Mouse (Mus musculus) embryonic facial prominence, embryonic 11.5 days (tissue): Measurements from ENCODE around the gene Trim67. TPM values are rescaled to one million over a fixed set of nuclear protein-coding genes. Genes with fewer than 3 reads are reported as not detected.

Source experiments
- ATAC-seq: fragments of 200-750 bp; cut with Nextera tagmentation; replicated peaks from 2 replicates; pipeline ENCODE4 v1.8.0; 2017; ENCODE audit warnings: low read depth; ENCODE audit not compliant: insufficient number of reproducible peaks, low FRiP score, low TSS enrichment
- DNase-seq: peaks from one replicate; pipeline ENCODE4 v3.0.0-alpha.2; 2015; ENCODE audit warnings: low spot score
- H3K27ac ChIP-seq: fragments of 300-500 bp; sonication (generic); replicated peaks from 2 replicates; pipeline ENCODE4 v1.5.1; 2014; ENCODE audit warnings: mild to moderate bottlenecking, low read depth, low read length, control low read depth
- H3K27me3 ChIP-seq: fragments of 300-500 bp; sonication (generic); 2 replicates; pipeline ENCODE4 v1.6.1; 2014; ENCODE audit warnings: mild to moderate bottlenecking, low read length, moderate library complexity, mixed read lengths; ENCODE audit not compliant: control insufficient read depth, insufficient read depth
- H3K36me3 ChIP-seq: fragments of 300-500 bp; sonication (generic); replicated peaks from 2 replicates; pipeline ENCODE4 v1.6.1; 2014; ENCODE audit warnings: low read depth, mild to moderate bottlenecking, low read length, moderate library complexity, mixed read lengths; ENCODE audit not compliant: control insufficient read depth, insufficient read depth
- H3K4me1 ChIP-seq: fragments of 300-500 bp; sonication (generic); 2 replicates; pipeline ENCODE4 v1.6.1; 2014; ENCODE audit warnings: low read length, mixed read lengths; ENCODE audit not compliant: control insufficient read depth, insufficient read depth
- H3K4me2 ChIP-seq: fragments of 300-500 bp; sonication (generic); 2 replicates; pipeline ENCODE4 v1.6.1; 2014; ENCODE audit warnings: low read depth, mild to moderate bottlenecking, control low read depth, low read length, moderate library complexity
- H3K4me3 ChIP-seq: fragments of 300-500 bp; sonication (generic); 2 replicates; pipeline ENCODE4 v1.5.1; 2014; ENCODE audit warnings: low read depth, low read length, control low read depth
- H3K9ac ChIP-seq: fragments of 300-500 bp; sonication (generic); replicated peaks from 2 replicates; pipeline ENCODE4 v1.6.1; 2014; ENCODE audit warnings: mild to moderate bottlenecking, control low read depth, low read length
- H3K9me3 ChIP-seq: fragments of 300-500 bp; sonication (generic); replicated peaks from 2 replicates; pipeline ENCODE4 v1.6.1; 2016; ENCODE audit warnings: mild to moderate bottlenecking, low read length, inconsistent platforms, mixed read lengths; ENCODE audit not compliant: control insufficient read depth
- WGBS: fragments of 180-500 bp; shearing (Covaris S2); extraction: QIAGEN DNeasy Blood & Tissue Kit; methylation state at CpG from one replicate; pipeline ENCODE4 v1.1.7; 2014; 5-methylcytosine and 5-hydroxymethylcytosine counted together
- polyA plus RNA-seq: library from polyadenylated mRNA; unstranded; fragments of >200 nt; fragmentation: Nextera tagmentation; extraction: Ambion mirVana; gene quantifications from 2 replicates; pipeline ENCODE4 v1.2.1, GENCODE M21; 2014

Gene Trim67
- polyA plus RNA-seq, 1 experiment from 2014 or later: 1.2 TPM

DNA sequence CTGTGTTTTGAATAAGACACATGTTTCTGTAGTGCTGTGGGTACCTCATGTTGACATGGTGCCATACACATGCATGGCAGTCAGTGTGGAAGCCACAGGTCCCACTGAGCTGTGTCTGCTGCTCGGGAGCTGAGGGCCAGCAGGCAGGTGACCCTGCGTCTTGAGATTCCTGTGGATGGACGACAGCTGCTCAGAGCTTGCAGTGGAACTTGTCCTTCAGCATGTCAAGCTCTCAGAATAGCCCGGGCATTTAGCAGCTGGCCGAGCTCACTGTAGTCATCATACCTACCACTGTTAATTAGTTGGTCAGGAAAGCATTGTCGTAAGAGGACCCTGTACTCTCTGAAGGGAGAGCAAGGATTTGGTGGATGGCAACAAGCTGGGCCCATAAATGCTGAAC lies 76.8 kb downstream of the Trim67 start:
- 89% methylated on average over 6 of the region's 6 CpGs for WGBS
- DNase-seq (no peak), ATAC-seq (no peak)
- no peak overlapping the region for H3K27ac ChIP-seq
- H3K9me3 ChIP-seq: no peaks in the 10 kb centered on the region
- no peaks in the 10 kb centered on the region for H3K27me3 ChIP-seq
- no peak overlapping the region for H3K4me3 ChIP-seq
- no peak overlapping the region for H3K4me2 ChIP-seq
- H3K4me1 ChIP-seq: no peaks in the 10 kb centered on the region
- no peaks in the 10 kb centered on the region; the same call in 1 of the 2 replicates for H3K36me3 ChIP-seq
- H3K9ac ChIP-seq: no peak overlapping the region

DNA sequence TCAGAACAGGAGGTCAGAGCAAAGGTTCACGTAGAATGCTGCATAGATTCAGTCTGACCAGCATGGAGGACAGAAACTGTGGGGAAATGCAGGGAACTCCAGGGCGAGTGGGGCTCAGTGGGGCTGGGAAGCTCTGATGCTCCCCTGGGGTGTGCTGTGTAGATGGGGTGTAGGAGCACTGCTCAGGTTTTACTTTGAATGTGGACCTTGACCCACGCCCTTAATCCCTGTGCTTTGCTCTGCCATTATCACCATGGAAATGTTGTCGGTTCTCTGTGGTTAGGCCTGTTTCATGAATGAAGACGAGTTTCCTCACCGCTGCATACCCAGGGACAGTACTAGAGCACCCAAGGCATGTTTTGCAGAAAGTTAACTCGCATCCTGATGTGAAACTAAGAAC lies 78.6 kb downstream of the Trim67 start:
- DNase-seq (no peak), ATAC-seq (no peak)
- Histone ChIP-seq H3K27me3 (no peaks in the 10 kb centered on the region), H3K9me3 (no peaks in the 10 kb centered on the region), H3K36me3 (peaks cover 2% of the 10 kb centered on the region), H3K4me1 (no peaks in the 10 kb centered on the region), H3K27ac (no peak overlapping the region), H3K9ac (no peak overlapping the region), H3K4me2 (no peak overlapping the region), H3K4me3 (no peak overlapping the region)
- WGBS: 94% methylated on average over 7 of the region's 7 CpGs

DNA sequence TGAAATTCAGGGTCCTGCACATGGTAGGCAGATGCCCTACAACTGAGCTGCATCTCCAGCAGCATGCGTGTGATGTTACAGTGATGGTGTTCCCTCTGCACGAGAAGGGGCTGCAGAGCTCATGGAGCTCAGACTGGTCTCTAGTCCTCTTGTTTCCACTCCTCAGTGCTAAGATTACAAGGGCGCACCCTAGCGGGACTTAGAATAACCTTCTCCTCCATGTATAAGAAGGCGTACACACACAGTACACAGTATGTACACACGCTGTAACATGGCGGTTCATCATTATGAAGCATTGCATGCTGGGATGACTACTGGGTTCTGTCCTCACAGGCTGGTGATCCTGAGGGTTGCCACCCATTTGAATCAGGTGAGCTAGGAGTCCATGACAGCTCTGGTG lies 79.2 kb downstream of the Trim67 start:
- Histone ChIP-seq H3K4me2 (no peak overlapping the region), H3K27ac (no peak overlapping the region), H3K4me1 (no peaks in the 10 kb centered on the region), H3K36me3 (peaks cover 2% of the 10 kb centered on the region), H3K9ac (no peak overlapping the region), H3K4me3 (no peak overlapping the region), H3K27me3 (no peaks in the 10 kb centered on the region), H3K9me3 (no peaks in the 10 kb centered on the region)
- WGBS: 92% methylated on average over 7 of the region's 7 CpGs
- DNase-seq (no peak), ATAC-seq (no peak)

DNA sequence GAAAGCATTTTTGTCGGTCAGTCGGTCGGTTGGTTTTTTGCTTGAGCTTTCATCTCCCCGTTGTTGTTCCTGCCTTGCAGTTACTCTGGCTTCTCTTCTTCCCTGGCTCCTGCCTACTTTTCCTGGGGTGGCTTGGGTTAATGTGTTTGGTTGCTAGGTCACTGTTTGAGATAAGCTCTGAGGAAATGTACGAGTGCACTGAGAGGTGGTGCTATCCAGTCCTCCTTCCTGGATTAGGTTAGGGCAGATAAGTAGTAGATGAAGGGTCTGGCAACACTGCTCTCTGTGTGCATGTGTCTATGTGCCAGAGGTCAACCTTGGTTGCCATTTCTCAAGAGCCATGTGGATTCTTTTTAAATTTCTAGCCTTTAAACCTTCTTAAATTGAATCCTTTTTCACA lies 79.8 kb downstream of the Trim67 start:
- H3K27ac ChIP-seq: no peak overlapping the region
- ATAC-seq (no peak), DNase-seq (no peak)
- H3K27me3 ChIP-seq: no peaks in the 10 kb centered on the region
- H3K4me3 ChIP-seq: no peak overlapping the region
- H3K4me1 ChIP-seq: no peaks in the 10 kb centered on the region
- H3K36me3 ChIP-seq: peaks cover 5% of the 10 kb centered on the region
- no peak overlapping the region for H3K9ac ChIP-seq
- H3K4me2 ChIP-seq: no peak overlapping the region
- WGBS: 97% methylated on average over 5 of the region's 5 CpGs
- H3K9me3 ChIP-seq: no peaks in the 10 kb centered on the region

DNA sequence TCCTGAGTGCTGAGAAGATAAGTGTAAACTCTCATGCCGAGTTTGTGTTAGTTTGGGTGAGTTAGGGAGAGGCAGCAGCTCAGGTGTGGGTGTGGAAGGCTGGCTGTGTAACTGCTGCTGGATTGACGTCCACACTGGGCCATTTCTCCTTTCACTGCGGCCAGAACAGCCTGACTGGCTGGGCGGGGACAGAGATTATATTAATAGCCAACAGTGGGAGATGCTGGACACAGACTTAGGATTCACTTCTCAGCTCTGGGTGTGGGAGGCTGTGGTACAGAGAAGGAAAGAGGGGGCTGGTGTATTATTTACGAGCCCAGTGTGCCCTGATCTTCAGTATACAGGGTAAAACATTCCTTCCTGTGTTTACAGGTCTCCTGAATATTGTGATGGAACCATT lies 85.2 kb downstream of the Trim67 start:
- no peak overlapping the region for H3K27ac ChIP-seq
- H3K4me1 ChIP-seq: no peaks in the 10 kb centered on the region
- no peaks in the 10 kb centered on the region for H3K27me3 ChIP-seq
- H3K4me2 ChIP-seq: no peak overlapping the region
- WGBS: 84% methylated on average over 5 of the region's 5 CpGs
- ATAC-seq: no peak
- H3K9ac ChIP-seq: no peak overlapping the region
- H3K4me3 ChIP-seq: no peak overlapping the region
- no peak for DNase-seq
- H3K36me3 ChIP-seq: peaks cover 14% of the 10 kb centered on the region
- no peaks in the 10 kb centered on the region for H3K9me3 ChIP-seq

DNA sequence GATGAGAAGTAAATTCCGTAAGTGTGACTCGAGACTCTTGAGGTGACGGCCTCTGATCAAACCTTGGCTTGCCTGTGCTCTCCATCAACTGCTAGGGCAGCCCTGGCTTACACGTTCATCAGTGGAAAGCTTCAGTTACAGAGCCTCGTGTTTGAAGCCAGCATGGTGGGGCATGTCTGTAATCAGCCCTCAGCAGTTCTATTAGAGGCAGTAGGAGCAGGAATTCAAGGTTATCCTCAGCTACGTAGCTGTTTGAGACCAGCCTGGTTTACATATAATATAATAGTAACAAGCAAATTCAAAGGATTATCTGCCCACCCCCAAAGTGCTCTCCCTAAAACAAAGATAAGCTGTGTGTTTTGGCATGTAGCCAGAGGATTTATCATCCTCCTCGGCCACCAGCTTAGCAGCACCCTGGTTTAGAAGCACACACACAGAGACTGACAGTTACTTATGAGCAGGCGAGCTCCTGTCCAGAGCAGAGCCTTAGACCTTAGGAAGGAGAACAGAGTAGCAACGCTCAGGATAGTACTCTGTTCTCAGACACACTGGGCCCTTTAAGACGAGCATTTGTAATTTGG lies 86.1 kb downstream of the Trim67 start:
- ATAC-seq (no peak), DNase-seq (no peak)
- Histone ChIP-seq H3K4me1 (no peaks in the 10 kb centered on the region), H3K9me3 (no peaks in the 10 kb centered on the region), H3K9ac (no peak overlapping the region), H3K27me3 (no peaks in the 10 kb centered on the region), H3K27ac (no peak overlapping the region), H3K4me2 (no peak overlapping the region), H3K36me3 (peaks cover 17% of the 10 kb centered on the region), H3K4me3 (no peak overlapping the region)
- 90% methylated on average over 10 of the region's 10 CpGs for WGBS

Other genes starting within 250 kb of the Trim67 start
- not detected in 2 replicates for gene Agt, start 223.4 kb upstream of the Trim67 start, polyA plus RNA-seq
- gene Capn9, start 217.0 kb upstream of the Trim67 start, polyA plus RNA-seq: not detected in 2 replicates
- gene 2310022B05Rik, start 129.7 kb upstream of the Trim67 start, polyA plus RNA-seq: 27.0 and 27.7 TPM in 2 replicates
- gene Ttc13, start 71.1 kb upstream of the Trim67 start, polyA plus RNA-seq: 52.1 and 55.1 TPM in 2 replicates
- 25.7 and 27.1 TPM in 2 replicates for gene Arv1, start 71.0 kb upstream of the Trim67 start, polyA plus RNA-seq
- 6.0 and 6.8 TPM in 2 replicates for gene Fam89a, start 41.3 kb upstream of the Trim67 start, polyA plus RNA-seq
- gene Gnpat, start 69.9 kb downstream of the Trim67 start, polyA plus RNA-seq: 117 and 123 TPM in 2 replicates
- gene 2810004N23Rik, start 70.0 kb downstream of the Trim67 start, polyA plus RNA-seq: 50.9 and 51.9 TPM in 2 replicates
- 5.7 and 6.8 TPM in 2 replicates for gene Exoc8, start 104.6 kb downstream of the Trim67 start, polyA plus RNA-seq
- 9.4 and 9.8 TPM in 2 replicates for gene Sprtn, start 104.8 kb downstream of the Trim67 start, polyA plus RNA-seq
- 17.3 and 17.8 TPM in 2 replicates for gene Egln1, start 156.2 kb downstream of the Trim67 start, polyA plus RNA-seq
- gene Tsnax, start 219.9 kb downstream of the Trim67 start, polyA plus RNA-seq: 158 and 159 TPM in 2 replicates